Mouse (Mus musculus) heart, adult 2 months (tissue): ENCODE measurements at regions not wholly inside any gene's neighbourhood (a gene's known extent, or its start where the extent isn't known, plus 50 kb on each side); places are given as distances from the start of the nearest gene placed in this dataset.

Experiments used
- DNase-seq, 2 experiments: peaks; one replicate each; pipeline ENCODE4 v3.0.0; 2021
- H3K27ac ChIP-seq: fragments of 200-600 bp; 2 replicates; pipeline ENCODE4 v1.8.1; 2022
- H3K27me3 ChIP-seq: fragments of 200-500 bp; 2 replicates; pipeline ENCODE4 v1.6.1; 2012; ENCODE audit warnings: mild to moderate bottlenecking, low read length, inconsistent platforms, mixed read lengths; ENCODE audit not compliant: control insufficient read depth, insufficient read depth
- H3K36me3 ChIP-seq: fragments of 200-500 bp; 2 replicates; pipeline ENCODE4 v1.6.1; 2012; ENCODE audit warnings: low read length, inconsistent platforms; ENCODE audit not compliant: control insufficient read depth, insufficient read depth
- H3K4me1 ChIP-seq: fragments of 200-500 bp; 2 replicates; pipeline ENCODE4 v1.6.1; 2011; ENCODE audit warnings: low read length; ENCODE audit not compliant: control insufficient read depth, insufficient read depth
- H3K4me3 ChIP-seq: fragments of 200-600 bp; 2 replicates; pipeline ENCODE4 v1.8.1; 2022
- H3K79me2 ChIP-seq: fragments of 200-500 bp; replicated peaks from 2 replicates; pipeline ENCODE4 v1.6.1; 2012; ENCODE audit warnings: mild to moderate bottlenecking, inconsistent platforms, low read length, moderate library complexity, mixed read lengths; ENCODE audit not compliant: control insufficient read depth, insufficient read depth
- H3K9ac ChIP-seq: fragments of 200-500 bp; 2 replicates; pipeline ENCODE4 v1.6.1; 2012; ENCODE audit warnings: low read depth, mild to moderate bottlenecking, control low read depth, inconsistent platforms, low read length, mixed read lengths
- CTCF ChIP-seq: fragments of 200-600 bp; IDR thresholded peaks from 2 replicates; pipeline ENCODE4 v1.8.1; 2022; ENCODE audit warnings: antibody characterized with exemption, mild to moderate bottlenecking, moderate library complexity
- EP300 ChIP-seq: fragments of 200-500 bp; IDR thresholded peaks from 2 replicates; pipeline ENCODE4 v1.6.1; 2011; ENCODE audit warnings: low read depth, low read length, control low read depth; ENCODE audit not compliant: insufficient read depth
- POLR2A ChIP-seq: fragments of 200-500 bp; IDR thresholded peaks from 2 replicates; pipeline ENCODE4 v1.6.1; 2011; ENCODE audit warnings: mild to moderate bottlenecking, low read depth, low read length, control low read depth; ENCODE audit not compliant: insufficient read depth
- WGBS: fragments of 180-500 bp; shearing (Covaris S2); methylation state at CpG from one replicate; pipeline ENCODE4 v1.1.7; 2018; 5-methylcytosine and 5-hydroxymethylcytosine counted together
- intact Hi-C: fragments of 180-260 bp; cut with DNase I; formaldehyde crosslinking; loops from one replicate; pipeline ENCODE4 v1.15.1; 2025

- no peak overlapping the region for H3K27ac ChIP-seq
- TF ChIP-seq EP300 (no peak), POLR2A (no peak), CTCF (no peak)
- intact Hi-C loops = no loop called here
Measured at GRCm38 (mm10) chr4:124542696-124543095, 67.9 kb downstream of the 3100002H09Rik start.

DNA sequence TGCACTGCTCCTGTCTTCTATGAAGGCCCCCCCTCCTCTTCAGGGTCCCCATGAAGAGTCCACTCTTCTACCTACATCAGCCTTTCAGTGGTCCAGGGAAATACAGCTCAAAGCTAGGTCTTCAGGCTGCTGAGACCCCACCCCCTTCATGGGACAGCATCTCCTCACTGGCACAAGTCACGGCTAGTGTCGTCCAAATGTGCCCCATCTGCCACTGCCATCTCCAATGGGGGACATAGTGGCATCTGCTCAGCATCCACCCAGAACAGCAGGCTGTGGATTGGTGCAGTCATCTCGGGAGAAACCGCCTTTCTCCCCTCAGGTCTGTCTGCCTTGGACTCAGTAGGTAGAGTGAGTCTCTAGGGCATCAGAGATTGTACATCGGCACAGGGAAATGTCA lies 72.1 kb downstream of the 3100002H09Rik start:
- intact Hi-C loops = no loop called here
- H3K4me1 ChIP-seq = no peaks in the 10 kb centered on the region
- WGBS = 84% methylated on average over 5 of the region's 5 CpGs
- DNase-seq = no peak
- H3K4me3 ChIP-seq = no peak overlapping the region
- H3K79me2 ChIP-seq = no peaks in the 10 kb centered on the region
- no peak overlapping the region for H3K27ac ChIP-seq
- TF ChIP-seq CTCF (no peak), EP300 (no peak), POLR2A (no peak)
- H3K9ac ChIP-seq = no peak overlapping the region
- H3K36me3 ChIP-seq = no peaks in the 10 kb centered on the region
- no peaks in the 10 kb centered on the region for H3K27me3 ChIP-seq

More at GRCm38 (mm10) chr4:124542696-124543095, 67.9 kb downstream of the 3100002H09Rik start:
- H3K27me3 ChIP-seq = no peaks in the 10 kb centered on the region
- H3K4me1 ChIP-seq = no peaks in the 10 kb centered on the region
- no peak overlapping the region for H3K9ac ChIP-seq
- 80% methylated on average over 5 of the region's 5 CpGs for WGBS
- DNase-seq = no peak
- no peak overlapping the region for H3K4me3 ChIP-seq
- no peaks in the 10 kb centered on the region for H3K79me2 ChIP-seq
- no peaks in the 10 kb centered on the region for H3K36me3 ChIP-seq

DNA sequence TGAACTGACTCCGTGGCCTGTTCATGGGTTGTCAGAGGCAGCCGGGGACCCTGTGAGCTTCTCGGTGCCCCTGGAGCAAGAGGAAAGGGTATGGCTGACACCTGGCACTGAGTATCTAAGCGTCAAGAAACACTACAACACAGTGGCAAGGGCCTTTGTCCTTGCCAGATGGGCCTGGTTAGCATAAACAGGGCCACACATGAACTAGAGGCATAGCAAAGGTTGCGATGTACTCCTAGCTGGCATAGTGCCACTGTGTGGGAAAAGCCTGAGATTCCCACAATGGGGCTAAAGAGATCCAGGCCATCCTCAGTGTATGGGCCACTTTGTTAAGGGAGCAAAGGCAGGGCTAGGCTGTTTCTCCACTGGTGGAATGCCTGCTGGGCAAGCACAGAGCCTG lies 72.9 kb downstream of the 3100002H09Rik start:
- Histone ChIP-seq H3K4me3 (no peak overlapping the region), H3K9ac (no peak overlapping the region), H3K79me2 (no peaks in the 10 kb centered on the region), H3K4me1 (no peaks in the 10 kb centered on the region), H3K27ac (no peak overlapping the region), H3K36me3 (no peaks in the 10 kb centered on the region), H3K27me3 (no peaks in the 10 kb centered on the region)
- no peak for DNase-seq
- TF ChIP-seq POLR2A = no peak
- TF ChIP-seq CTCF = no peak
- no peak for TF ChIP-seq EP300
- 81% methylated on average over 5 of the region's 5 CpGs for WGBS
- intact Hi-C loops = no loop called here

DNA sequence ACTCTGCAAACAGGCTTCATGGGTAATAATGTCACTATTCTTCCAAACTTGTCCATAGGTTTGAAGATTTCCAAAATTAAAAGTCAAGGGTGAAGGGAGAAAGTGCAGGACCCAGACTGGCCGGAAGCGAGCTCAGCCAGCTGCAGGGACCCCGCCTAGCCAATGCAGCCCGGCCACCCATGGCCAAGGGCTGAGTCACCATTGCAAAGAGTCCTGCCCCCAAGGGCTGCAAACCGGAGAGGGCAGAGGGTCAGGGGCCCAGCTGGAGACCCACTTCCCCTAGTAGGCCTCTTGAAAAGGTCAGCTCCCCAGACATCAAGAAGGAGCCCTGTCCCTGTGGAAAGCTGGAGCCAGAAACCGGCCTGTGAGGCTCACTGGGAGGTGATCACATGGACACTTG lies 77.0 kb downstream of the 3100002H09Rik start:
- TF ChIP-seq EP300 (no peak), CTCF (no peak), POLR2A (no peak)
- peak; percentile 18 to 26 for DNase-seq

GRCm38 (mm10) chr4:124530596-124530995 lies 80.0 kb downstream of the 3100002H09Rik start:
- no peak overlapping the region for H3K9ac ChIP-seq
- H3K4me3 ChIP-seq = no peak overlapping the region
- H3K27ac ChIP-seq = no peak overlapping the region
- TF ChIP-seq CTCF = no peak
- TF ChIP-seq POLR2A = no peak
- TF ChIP-seq EP300 = no peak
- no peaks in the 10 kb centered on the region for H3K79me2 ChIP-seq
- no peaks in the 10 kb centered on the region for H3K4me1 ChIP-seq
- intact Hi-C loops = no loop called here
- no peaks in the 10 kb centered on the region for H3K36me3 ChIP-seq
- DNase-seq = no peak
- no peaks in the 10 kb centered on the region for H3K27me3 ChIP-seq
- WGBS = 76% methylated on average over 9 of the region's 9 CpGs

More for the DNA sequence above, 77.0 kb downstream of the 3100002H09Rik start:
- 42% methylated on average over 6 of the region's 6 CpGs for WGBS
- H3K36me3 ChIP-seq = no peaks in the 10 kb centered on the region
- no peak overlapping the region for H3K9ac ChIP-seq
- no peak overlapping the region for H3K4me3 ChIP-seq
- no peak overlapping the region for H3K27ac ChIP-seq
- intact Hi-C loops = no loop called here
- no peaks in the 10 kb centered on the region for H3K79me2 ChIP-seq
- no peaks in the 10 kb centered on the region for H3K4me1 ChIP-seq
- no peaks in the 10 kb centered on the region for H3K27me3 ChIP-seq

GRCm38 (mm10) chr4:124526822-124527221 lies 83.8 kb downstream of the 3100002H09Rik start:
- WGBS = 62% methylated on average over 10 of the region's 10 CpGs
- H3K36me3 ChIP-seq = no peaks in the 10 kb centered on the region
- TF ChIP-seq EP300 = no peak
- TF ChIP-seq POLR2A = no peak
- no peak for TF ChIP-seq CTCF

More at GRCm38 (mm10) chr4:124526822-124527221, 83.8 kb downstream of the 3100002H09Rik start:
- H3K27me3 ChIP-seq = no peaks in the 10 kb centered on the region
- intact Hi-C loops = no loop called here
- H3K4me1 ChIP-seq = no peaks in the 10 kb centered on the region
- no peak overlapping the region for H3K27ac ChIP-seq
- H3K9ac ChIP-seq = no peak overlapping the region
- no peaks in the 10 kb centered on the region for H3K79me2 ChIP-seq
- no peak overlapping the region for H3K4me3 ChIP-seq
- no peak for DNase-seq
